Mouse (Mus musculus) right cerebral cortex, postnatal 14 days (tissue): ENCODE data around the gene Gm47985.
"Not testable (repeated sequence)": the region's sequence is repeated elsewhere in the genome, so short reads cannot be mapped to it uniquely, and the experiment has no call there.

Experiments used
- DNase-seq: peaks from one replicate; pipeline ENCODE4 v3.0.0; 2022

Gm47985 gene

DNA sequence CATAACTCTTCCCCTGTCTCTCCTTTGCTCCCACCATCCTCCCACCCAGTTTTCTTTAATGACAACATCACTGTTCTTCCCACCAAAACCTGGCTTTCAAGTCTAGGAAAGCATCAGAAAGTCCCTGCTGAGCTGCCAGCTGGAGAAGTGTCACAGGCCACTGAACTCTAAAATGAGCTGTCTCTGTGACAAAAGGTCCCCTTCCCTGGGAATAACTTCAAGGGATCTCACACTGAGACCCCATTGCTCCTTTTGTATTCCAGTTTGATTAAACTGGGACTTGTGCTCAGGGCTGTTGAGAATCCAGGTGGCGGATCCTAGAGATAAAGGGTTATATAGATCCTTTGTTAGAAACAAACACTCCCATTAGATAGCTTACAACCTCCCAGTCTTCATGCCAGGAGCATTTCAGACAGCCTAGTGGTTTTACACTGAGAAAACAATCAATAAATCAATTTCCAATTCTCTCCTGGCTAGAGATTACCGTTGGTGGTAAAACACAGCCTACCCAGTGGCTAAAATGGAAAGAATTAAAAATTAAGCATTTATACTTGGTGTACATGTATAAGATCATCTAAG, 3.7 kb upstream of the Gm47985 start:
- no peak for DNase-seq

DNA sequence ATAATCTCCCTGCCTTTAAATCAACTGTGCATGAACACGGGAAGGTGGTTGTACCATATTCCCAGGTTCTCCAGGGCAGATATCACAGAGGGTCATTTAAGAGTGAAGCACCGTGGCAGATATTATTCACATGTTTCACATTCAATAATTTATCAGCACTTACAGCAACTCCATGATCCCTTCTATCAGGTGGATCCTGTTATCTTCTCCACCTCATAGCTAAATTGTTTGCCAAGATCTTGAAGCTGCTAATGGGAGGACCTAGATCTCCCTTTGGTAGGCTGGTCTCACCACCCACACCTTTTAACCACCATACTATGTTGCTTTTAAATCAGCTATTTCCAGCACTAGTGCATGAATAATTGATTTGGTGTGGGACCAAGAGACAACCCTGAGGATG, 2.2 kb upstream of the Gm47985 start:
- DNase-seq = no peak

DNA sequence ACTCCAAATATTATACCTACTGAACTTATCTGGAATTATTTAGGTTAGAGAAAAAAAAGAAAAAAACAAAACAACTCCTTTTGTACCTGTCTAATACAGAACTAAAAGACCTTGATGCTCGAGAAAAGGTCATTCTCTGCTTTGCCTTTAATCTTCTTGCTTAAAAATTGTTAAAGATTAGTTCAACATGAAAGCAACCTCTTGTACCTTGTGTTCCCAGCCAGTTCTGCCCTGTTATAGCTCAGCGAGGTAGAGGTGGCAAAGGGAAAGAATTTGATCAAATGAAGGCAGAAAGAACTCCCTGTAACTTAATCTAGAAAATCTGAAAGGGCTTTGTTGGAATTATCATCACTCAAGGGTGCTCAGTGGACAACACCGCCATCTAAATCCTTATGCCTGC, 3.8 kb downstream of the Gm47985 start:
- not testable (repeated sequence) for DNase-seq

DNA sequence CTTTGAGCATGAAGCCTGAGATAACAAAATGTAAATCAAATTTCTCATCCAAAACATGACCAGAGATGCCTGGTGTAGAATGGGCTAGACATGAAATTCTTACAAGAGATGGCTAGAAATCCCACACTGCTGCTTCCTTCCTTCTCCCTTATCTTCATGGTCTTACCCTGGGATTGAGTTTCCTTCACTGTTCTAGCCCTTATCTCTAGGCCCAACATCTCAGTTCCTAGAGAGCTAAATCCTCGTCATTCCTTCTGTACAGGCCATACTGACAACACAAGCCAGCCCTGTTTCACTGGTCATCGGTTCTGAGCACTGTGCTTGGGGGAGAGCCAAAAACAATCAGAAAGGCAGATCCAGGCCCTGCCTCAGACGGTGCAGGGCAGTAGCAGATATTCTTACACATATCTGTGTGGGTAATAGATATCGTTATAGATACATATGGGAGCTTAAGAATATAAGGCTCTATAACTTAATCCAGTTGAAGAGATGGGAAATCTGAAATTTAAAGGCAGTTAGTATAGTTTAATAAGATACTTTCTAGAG, 4.6 kb downstream of the Gm47985 start:
- DNase-seq = not testable (repeated sequence)

DNA sequence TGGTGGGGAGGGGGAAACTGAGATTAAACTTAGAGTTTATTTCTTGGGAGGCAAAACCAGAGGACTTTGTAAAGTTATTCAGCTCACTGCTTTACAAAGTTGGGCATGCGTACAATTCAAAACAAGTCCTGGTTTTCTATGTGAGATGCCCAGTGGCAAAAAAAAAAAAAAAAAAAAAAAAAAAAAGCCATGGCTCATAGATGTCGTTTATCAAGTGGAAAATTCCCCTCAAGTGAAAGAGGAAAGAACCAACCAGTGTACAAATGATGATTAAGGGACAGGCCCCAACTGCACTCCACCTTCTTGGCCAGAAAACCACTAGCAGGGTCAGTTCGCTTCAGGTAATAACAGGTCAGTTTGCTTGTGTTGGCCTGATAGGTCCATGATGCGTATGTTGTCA, 6.1 kb downstream of the Gm47985 start:
- no peak for DNase-seq

DNA sequence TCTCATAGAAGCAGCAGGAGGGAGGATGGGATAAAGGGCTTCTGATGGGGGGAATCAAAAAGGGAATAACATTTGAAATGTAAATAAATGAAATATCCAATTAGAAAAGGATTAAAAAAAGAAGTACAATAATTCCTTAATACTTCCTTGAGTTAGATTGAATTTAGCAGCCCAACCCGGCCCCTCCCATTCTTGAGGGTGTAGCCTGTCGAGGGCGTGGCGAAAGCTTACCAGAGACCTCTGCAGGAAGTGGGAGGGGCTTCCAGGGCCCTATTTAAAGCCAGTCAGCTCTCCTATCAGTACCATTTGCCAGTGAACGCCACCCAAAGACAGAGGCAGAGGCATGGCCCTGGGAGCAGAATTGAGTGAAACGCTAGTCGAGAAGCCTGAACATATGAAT, 9.7 kb downstream of the Gm47985 start, which contains the start of gene Gm8947:
Gm8947 (plus strand) TSS at position 302 of the 400 bp plus-strand sequence.
- not testable (repeated sequence) for DNase-seq

DNA sequence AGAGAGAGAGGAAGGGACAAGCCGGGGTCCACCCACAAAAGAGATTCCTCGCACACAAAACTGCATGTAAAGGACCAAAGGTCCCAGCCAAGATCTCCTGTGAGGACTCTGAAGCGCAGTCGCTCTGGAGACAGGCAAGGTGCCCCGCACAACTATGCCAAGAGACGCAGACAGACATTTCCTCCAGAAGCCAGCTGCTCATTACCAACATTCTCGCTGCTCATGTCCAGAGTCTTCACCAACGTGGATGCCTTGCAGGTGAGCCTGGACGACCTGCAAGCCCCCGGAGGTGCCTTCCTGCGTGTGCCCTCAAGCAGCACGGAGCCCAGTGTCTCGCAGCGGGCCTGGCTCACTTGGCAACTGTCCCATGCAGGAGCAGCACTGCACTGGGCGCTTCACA, 10.4 kb downstream of the Gm47985 start:
- not testable (repeated sequence) for DNase-seq

DNA sequence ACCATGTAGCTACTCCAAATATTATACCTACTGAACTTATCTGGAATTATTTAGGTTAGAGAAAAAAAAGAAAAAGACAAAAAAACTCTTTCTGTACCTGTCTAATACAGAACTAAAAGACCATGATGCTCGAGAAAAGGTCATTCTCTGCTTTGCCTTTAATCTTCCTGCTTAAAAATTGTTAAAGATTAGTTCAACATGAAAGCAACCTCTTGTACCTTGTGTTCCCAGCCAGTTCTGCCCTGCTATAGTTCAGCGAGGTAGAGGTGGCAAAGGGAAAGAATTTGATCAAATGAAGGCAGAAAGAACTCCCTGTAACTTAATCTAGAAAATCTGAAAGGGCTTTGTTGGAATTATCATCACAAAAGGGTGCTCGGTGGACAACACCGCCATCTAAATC, 13.6 kb downstream of the Gm47985 start:
- not testable (repeated sequence) for DNase-seq

DNA sequence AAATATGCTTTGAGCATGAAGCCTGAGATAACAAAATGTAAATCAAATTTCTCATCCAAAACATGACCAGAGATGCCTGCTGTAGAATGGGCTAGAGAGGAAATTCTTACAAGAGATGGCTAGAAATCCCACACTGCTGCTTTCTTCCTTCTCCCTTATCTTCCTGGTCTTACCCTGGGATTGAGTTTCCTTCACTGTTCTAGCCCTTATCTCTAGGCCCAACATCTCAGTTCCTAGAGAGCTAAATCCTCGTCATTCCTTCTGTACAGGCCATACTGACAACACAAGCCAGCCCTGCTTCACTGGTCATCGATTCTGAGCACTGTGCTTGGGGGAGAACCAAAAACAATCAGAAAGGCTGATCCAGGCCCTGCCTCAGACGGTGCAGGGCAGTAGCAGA, 14.4 kb downstream of the Gm47985 start:
- DNase-seq = not testable (repeated sequence)

DNA sequence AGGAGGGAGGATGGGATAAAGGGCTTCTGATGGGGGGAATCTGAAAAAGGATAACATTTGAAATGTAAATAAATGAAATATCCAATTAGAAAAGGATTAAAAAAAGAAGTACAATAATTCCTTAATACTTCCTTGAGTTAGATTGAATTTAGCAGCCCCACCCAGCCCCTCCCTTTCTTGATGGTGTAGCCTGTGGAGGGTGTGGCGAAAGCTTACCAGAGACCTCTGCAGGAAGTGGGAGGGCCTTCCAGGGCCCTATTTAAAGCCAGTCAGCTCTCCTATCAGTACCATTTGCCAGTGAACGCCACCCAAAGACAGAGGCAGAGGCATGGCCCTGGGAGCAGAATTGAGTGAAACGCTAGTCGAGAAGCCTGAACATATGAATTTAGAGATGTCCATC, 15.8 kb downstream of the Gm47985 start, which contains the start of gene Gm47995:
Gm47995 (plus strand) TSS at position 329 of the 400 bp plus-strand sequence.
- DNase-seq = not testable (repeated sequence)

DNA sequence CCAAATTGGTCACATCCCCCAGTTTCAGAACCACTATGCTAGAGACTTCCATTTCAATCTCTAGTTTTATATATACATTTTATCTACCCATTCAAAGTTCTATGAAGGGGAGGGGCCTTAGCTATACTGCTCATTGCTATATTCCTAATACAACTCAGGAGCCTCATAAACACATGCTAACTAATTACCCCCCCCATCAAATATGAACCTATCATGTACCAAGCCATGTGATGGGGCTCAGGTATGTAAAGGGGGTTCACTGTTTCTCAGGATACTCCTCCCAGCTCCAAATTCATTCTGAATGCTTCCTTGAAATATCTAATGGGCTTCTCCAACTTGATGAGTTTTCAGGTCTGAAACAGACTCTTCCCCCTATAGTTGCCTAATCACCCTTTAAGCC, 18.3 kb downstream of the Gm47985 start:
- DNase-seq = not testable (repeated sequence)

DNA sequence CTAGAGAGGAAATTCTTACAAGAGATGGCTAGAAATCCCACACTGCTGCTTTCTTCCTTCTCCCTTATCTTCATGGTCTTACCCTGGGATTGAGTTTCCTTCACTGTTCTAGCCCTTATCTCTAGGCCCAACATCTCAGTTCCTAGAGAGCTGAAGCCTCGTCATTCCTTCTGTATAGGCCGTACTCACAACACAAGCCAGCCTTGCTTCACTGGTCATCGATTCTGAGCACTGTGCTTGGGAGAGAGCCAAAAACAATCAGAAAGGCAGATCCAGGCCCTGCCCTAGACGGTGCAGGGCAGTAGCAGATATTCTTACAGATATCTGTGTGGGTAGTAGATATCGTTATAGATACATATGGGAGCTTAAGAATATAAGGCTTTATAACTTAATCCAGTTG, 20.4 kb downstream of the Gm47985 start:
- not testable (repeated sequence) for DNase-seq

DNA sequence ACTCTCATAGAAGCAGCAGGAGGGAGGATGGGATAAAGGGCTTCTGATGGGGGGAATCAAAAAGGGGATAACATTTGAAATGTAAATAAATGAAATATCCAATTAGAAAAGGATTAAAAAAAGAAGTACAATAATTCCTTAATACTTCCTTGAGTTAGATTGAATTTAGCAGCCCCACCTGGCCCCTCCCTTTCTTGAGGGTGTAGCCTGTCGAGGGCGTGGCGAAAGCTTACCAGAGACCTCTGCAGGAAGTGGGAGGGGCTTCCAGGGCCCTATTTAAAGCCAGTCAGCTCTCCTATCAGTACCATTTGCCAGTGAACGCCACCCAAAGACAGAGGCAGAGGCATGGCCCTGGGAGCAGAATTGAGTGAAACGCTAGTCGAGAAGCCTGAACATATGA, 21.5 kb downstream of the Gm47985 start, which contains the start of gene 3110040M04Rik:
3110040M04Rik (plus strand) TSS at position 304 of the 400 bp plus-strand sequence.
- not testable (repeated sequence) for DNase-seq

DNA sequence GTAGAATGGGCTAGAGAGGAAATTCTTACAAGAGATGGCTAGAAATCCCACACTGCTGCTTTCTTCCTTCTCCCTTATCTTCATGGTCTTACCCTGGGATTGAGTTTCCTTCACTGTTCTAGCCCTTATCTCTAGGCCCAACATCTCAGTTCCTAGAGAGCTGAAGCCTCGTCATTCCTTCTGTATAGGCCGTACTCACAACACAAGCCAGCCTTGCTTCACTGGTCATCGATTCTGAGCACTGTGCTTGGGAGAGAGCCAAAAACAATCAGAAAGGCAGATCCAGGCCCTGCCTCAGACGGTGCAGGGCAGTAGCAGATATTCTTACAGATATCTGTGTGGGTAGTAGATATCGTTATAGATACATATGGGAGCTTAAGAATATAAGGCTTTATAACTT, 26.2 kb downstream of the Gm47985 start:
- not testable (repeated sequence) for DNase-seq

DNA sequence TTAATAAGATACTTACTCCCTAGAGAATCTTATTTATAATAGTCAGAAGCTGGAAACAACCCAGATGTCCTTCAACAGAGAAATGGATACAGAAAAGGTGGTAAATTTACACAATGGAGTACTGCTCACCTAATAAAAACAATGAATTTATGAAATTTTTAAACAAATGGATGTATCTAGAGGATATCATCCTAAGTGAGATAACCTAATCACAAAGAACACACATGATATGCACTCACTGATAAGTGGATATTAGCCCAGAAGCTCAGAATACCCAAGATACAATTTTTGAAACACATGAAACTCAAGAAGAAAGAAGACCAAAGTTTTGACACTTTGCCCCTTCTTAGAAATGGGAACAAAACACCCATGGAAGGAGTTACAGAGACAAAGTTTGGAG, 26.6 kb downstream of the Gm47985 start:
- DNase-seq = not testable (repeated sequence)

DNA sequence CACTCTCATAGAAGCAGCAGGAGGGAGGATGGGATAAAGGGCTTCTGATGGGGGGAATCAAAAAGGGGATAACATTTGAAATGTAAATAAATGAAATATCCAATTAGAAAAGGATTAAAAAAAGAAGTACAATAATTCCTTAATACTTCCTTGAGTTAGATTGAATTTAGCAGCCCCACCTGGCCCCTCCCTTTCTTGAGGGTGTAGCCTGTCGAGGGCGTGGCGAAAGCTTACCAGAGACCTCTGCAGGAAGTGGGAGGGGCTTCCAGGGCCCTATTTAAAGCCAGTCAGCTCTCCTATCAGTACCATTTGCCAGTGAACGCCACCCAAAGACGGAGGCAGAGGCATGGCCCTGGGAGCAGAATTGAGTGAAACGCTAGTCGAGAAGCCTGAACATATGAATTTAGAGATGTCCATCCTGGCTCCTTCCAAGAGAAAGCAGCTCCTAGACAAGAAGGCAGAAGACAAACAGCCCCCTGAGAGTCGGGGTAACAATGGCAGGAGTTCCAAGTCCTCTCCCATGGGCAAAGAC, 27.6 kb downstream of the Gm47985 start, which contains the start of gene Gm47996:
Gm47996 (plus strand) TSS at position 308 of the 532 bp plus-strand sequence.
- DNase-seq = not testable (repeated sequence)

DNA sequence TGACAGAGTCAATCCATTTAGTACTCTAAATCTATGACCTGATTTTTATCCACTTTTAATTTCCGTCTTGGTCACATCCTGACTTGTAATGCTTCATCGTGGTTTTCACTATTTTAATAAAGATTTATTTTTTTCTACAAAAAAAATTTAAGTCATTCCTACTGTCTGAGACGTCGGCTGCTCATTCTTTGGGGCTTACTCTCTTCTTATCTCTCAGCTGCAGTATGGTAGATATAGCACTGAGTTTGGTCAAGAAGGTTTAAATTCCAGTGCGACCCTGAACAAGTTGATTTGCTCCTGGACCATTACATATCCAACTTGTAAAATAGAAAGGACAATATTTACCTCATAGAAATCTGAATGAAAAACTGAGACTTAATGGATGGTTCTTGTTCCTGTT, 29.3 kb downstream of the Gm47985 start:
- not testable (repeated sequence) for DNase-seq

DNA sequence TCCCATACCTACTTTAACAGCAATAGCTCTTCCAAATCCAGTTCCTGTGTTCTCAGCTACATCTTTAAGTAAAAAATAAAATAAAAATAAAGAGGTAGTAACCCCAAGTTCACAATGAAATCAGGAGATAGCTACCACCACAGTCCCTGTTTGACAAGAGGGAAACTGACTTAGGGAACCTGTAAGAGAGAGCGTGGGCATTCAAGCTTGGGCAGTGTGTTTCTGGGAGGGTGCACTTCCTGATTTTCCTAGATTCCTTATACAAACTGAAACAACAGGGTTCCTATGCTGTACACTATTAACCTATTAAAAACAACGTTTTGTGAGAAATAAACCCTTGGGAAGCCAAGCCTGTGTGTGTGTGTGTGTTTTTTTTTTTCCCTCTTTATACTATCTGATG, 32.5 kb downstream of the Gm47985 start:
- DNase-seq = no peak

DNA sequence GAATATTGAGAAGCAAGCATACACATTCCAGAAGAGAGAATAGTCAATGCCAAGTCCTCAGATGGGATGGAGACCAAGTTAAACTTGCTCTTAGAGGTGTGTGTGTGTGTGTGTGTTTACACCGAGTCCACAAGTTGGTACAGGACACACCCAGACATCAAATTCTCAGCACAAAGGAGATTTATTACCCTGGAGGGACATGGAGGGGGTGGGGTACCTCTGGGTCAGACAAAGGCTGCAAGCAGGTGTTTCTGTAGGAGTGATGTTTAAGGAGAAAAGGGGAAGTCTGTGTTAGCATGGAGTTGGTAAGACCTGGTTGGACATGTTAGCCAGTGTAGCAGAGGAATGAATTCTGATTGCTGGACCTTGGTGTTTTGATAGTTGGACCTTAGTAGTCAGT, 33.6 kb downstream of the Gm47985 start:
- DNase-seq = no peak

DNA sequence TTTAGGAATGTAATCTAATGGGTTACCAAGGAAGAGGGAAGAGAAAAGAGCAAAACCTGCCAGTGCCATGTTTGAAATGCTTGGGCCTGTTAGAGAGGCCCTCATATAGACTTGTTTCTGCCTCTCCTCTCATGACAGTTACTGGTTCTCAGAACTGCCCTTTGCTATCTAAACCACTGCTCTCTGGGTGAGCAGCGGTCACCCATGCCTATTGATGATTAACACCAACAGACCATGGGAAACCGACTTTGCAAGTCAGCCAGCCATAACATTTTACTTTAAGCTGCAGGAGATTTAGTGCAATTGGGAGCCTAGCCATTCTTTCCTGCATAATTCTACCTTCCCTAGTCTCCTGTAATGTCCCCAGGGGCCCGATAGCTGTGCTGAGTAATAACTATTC, 34.1 kb downstream of the Gm47985 start:
- no peak for DNase-seq

DNA sequence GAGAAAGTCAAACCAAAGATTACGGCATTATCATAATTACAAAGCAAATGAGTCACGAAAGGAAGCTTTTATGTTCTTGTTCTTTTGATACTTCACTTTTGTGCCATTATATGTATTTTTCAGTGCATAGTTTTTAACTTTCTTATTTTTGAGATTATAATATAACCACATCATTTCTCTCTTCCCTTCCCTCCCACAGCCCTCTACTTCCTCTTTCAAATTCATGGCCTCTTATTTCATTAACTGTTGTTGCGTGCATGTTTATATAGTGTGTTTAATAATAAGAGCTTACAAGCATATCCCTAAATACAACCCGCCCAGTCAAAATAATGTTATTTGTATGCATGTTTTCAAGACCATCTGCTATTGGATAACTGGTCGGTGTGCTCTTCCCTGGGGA, 36.7 kb downstream of the Gm47985 start:
- DNase-seq = no peak

DNA sequence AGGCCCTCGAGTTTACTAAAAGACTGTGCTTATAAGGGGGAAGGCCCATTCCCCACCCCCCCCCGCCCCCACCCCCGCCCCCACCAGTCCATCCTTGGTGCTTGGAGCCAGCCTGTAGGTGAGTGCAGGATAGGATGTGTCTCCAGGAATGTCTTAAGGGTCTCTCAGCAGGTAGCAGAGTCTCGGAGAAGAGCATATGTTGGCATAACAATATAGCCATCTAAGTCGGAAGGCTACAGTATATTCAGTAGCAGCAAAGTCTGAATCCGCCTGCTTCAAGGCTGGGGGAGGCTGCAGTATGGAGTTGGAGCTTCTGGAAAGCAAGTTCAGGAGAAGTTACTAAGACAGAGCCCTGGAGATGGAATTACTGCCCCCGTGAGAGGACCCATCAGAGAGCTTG, 37.8 kb downstream of the Gm47985 start:
- DNase-seq = no peak

DNA sequence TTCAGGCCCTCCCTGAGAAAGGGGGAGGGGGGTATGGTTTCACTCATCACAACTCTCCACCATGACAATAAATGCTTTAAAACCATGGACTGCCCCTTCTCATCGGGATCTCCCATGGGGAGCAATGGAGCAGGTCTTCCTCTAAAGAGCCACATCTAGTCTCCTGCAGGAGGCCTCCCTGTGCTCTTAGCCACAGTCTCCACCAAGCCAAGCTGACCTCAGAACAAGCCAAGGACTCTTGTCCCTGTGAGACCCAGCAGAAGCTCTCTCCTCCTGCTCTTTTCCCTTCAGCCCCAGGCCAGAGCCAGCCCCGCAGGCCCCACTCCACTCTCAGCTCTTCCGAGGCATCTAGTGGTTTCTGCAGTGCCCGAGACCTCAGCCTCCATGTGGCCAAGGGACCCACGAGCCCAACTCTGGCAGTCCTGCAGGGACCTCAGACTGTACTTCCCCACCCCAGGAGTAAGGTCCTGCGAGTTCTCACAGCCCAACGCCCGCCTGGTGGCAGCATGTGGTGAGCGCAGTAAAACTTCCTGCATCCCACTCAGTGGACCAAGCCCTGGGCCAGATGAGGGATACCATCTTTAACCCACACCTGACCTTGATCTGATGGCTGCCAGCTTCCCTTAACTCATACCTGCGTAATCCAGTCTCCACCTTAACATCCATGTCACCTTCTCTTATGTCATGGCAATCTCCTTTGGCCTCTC, 40.4 kb downstream of the Gm47985 start:
- DNase-seq = no peak

DNA sequence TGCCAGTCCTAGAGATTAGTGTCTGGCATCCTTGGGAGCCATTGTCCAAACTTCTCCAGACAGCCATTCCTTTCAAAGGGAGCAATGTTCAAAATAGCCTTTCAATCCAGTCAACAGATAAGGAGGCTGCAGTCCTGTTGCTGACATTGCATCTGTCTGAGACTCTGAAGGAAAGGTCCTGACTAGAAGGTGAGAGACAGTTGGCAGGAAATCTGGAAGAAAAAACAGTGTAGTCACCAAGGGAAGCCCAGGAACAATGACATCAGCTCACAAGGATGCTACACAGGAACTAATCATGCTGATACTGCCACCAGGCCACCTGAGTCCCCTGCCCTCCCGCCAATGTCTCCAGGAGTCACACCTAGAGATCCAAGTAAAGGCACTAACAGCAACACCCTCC, 41.0 kb downstream of the Gm47985 start:
- DNase-seq = no peak
